Mouse (Mus musculus) effector memory CD4-positive, alpha-beta T cell, adult 7 months (primary cell): Measurements from ENCODE around the gene Tvp23a. TPM values are rescaled to one million over a fixed set of nuclear protein-coding genes. Genes with fewer than 3 reads are reported as not detected.

ENCODE experiments used
- polyA plus RNA-seq: library from polyadenylated mRNA; unstranded; fragments of 100-300 nt; shearing (Covaris generic); gene quantifications from one replicate; pipeline ENCODE4 v1.2.1, GENCODE M21; 2017

The Tvp23a gene
- 4.1 TPM for polyA plus RNA-seq

GRCm38 (mm10) chr16:10447264-10447594 is at the start of gene Tvp23a:
Tvp23a (minus strand) TSS chr16:10447362.

DNA sequence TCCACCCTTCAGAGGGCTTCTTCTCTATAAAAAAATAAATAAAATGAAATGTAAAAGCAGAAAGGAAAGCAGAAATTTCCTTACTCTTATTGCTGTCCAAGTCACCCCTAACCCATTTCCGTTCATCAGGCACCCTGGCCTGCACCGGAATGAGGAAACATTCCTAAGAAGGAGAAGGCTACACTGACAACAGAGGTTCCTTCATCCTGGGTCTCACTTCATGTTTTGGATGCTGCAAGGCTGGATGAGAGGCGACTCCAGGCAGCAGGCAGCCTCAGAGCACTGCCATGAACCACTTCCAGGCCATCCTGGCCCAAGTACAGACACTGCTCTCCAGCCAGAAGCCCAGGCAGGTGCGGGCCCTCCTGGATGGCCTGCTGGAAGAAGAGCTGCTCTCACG is 32.7 kb upstream of the Tvp23a start, which contains the start of gene Ciita:
Gene Ciita, plus strand, starts transcription at position 203 of the 400 bp plus-strand sequence.

GRCm38 (mm10) chr16:10411764-10412746 is 35.1 kb downstream of the Tvp23a start, which contains the start of gene Nubp1:
Nubp1 (plus strand) TSS chr16:10411948.

DNA sequence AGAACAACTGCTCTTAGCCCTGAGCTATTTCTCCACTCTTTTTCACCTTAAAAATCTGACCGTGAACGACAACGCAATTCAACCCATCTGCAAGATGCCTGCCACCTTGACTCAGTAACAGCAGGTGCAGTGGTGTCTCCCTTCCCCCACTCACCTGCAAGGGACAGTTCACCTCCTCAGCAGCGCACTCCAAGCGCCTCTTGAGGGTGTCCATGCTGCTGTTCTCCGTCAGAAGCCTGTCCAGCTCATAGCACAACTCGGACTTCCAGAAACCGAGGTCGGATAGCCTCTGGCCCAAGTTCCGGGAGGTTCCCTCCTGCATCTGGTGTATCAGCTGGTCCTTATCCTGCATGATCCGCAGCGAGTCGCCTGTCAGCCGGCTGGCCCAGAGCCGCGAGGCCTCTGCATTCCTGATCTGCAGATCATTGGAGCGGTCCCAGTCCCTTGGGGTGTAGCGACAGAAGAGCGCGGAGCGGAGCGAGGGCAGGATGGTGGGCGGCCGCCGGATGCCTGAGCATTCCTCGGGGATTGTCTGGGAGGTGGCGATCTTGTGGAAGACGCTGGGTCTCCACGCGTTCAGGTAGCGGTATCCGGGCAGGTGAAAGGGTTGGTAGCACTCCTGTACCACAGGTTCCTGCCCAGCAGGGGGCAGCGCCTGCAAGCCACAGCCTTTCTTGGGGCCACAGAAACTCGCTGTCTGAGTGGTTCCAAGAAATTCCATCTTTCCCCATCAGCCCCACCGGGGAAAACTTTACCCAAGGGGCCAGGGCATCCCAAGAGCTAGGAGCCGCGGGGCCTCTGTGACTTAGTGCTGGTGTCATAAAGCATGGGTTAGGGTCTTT is 52.2 kb downstream of the Tvp23a start, which contains the start of gene Tekt5:
Gene Tekt5, minus strand, starts transcription at position 792 of the 842 bp plus-strand sequence.

Other genes with a start within 250 kb of the Tvp23a start
- gene Emp2, start 133.4 kb downstream of the Tvp23a start, polyA plus RNA-seq: not detected
- gene Tekt5, start 51.9 kb downstream of the Tvp23a start, polyA plus RNA-seq: not detected
- gene Nubp1, start 35.4 kb downstream of the Tvp23a start, polyA plus RNA-seq: 71.6 TPM
- 0.46 TPM for gene Ciita, start 32.7 kb upstream of the Tvp23a start, polyA plus RNA-seq
- 13.1 TPM for gene Dexi, start 95.7 kb upstream of the Tvp23a start, polyA plus RNA-seq
- gene Clec16a, start 98.0 kb upstream of the Tvp23a start, polyA plus RNA-seq: 15.5 TPM